Mouse (Mus musculus) midbrain, embryonic 16.5 days (tissue): ENCODE measurements around the gene Dmbx1. TPM values are rescaled to one million over a fixed set of nuclear protein-coding genes. Genes with fewer than 3 reads are reported as not detected.

Experiments
- ATAC-seq: fragments of 200-750 bp; cut with Nextera tagmentation; 2 replicates; pipeline ENCODE4 v1.8.0; 2017; ENCODE audit warnings: moderate TSS enrichment
- H3K27ac ChIP-seq: fragments of 300-500 bp; sonication (generic); 2 replicates; pipeline ENCODE4 v1.5.1; 2014; ENCODE audit warnings: mild to moderate bottlenecking, low read length, mixed read lengths
- H3K27me3 ChIP-seq: fragments of 300-500 bp; sonication (generic); 2 replicates; pipeline ENCODE4 v1.6.1; 2014; ENCODE audit warnings: low read depth, low read length, mixed read lengths; ENCODE audit not compliant: control insufficient read depth, insufficient read depth
- H3K36me3 ChIP-seq: fragments of 300-500 bp; sonication (generic); 2 replicates; pipeline ENCODE4 v1.6.1; 2014; ENCODE audit warnings: mild to moderate bottlenecking, low read length, moderate library complexity, mixed read lengths; ENCODE audit not compliant: control insufficient read depth, insufficient read depth
- H3K4me1 ChIP-seq: fragments of 300-500 bp; sonication (generic); 2 replicates; pipeline ENCODE4 v1.6.1; 2014; ENCODE audit warnings: mild to moderate bottlenecking, low read length, mixed read lengths; ENCODE audit not compliant: control insufficient read depth, insufficient read depth
- H3K4me2 ChIP-seq: fragments of 300-500 bp; sonication (generic); 2 replicates; pipeline ENCODE4 v1.6.1; 2014; ENCODE audit warnings: mild to moderate bottlenecking, low read length, mixed read lengths
- H3K4me3 ChIP-seq: fragments of 300-500 bp; sonication (generic); 2 replicates; pipeline ENCODE4 v1.5.1; 2014; ENCODE audit warnings: low read depth, mild to moderate bottlenecking, low read length, moderate library complexity, mixed read lengths
- H3K9ac ChIP-seq: fragments of 300-500 bp; sonication (generic); 2 replicates; pipeline ENCODE4 v1.6.1; 2014; ENCODE audit warnings: low read depth, low read length, mixed read lengths
- H3K9me3 ChIP-seq: fragments of 300-500 bp; sonication (generic); replicated peaks from 2 replicates; pipeline ENCODE4 v1.6.1; 2014; ENCODE audit warnings: mild to moderate bottlenecking, low read length, mixed read lengths; ENCODE audit not compliant: control insufficient read depth, poor library complexity, severe bottlenecking
- WGBS: fragments of 180-500 bp; shearing (Covaris S2); extraction: QIAGEN DNeasy Blood & Tissue Kit; methylation state at CpG from one replicate; pipeline ENCODE4 v1.1.7; 2014; 5-methylcytosine and 5-hydroxymethylcytosine counted together
- polyA plus RNA-seq: library from polyadenylated mRNA; unstranded; fragments of >200 nt; fragmentation: Nextera tagmentation; extraction: Ambion mirVana; gene quantifications from 2 replicates; pipeline ENCODE4 v1.2.1, GENCODE M21; 2015

The Dmbx1 gene
- polyA plus RNA-seq, 1 experiment from 2014 or later = 12.0 TPM

DNA sequence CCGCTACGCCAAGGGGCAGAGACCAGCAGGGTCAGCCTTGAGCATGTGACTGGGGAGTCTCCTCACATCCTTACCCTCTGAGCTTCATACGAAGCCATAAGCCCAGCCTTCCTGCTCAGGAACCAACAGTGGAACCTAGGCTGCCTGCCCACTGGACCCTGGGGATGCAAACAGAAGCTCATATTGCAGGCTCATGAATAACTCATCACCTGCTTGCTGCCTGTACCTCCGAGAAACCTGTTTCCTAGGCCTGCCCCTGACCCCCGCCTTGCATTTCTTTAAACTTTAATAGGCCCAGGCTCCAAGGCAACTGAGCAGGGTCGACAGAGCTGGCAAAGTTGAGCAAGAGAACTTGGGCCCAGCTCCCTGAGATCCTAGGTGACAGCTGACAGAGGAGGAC, 55.7 kb downstream of the Dmbx1 start, which contains the start of gene Kncn:
Gene Kncn, plus strand, starts transcription at position 379 of the 400 bp plus-strand sequence.
- Histone ChIP-seq H3K9ac (no peak within 1 kb of the TSS), H3K4me3 (no peak within 1 kb of the TSS), H3K27me3 (no peaks in the 10 kb centered on the region), H3K36me3 (no peaks in the 10 kb centered on the region), H3K4me1 (peaks cover 26% of the 10 kb centered on the region), H3K4me2 (no peak within 1 kb of the TSS), H3K9me3 (no peaks in the 10 kb centered on the region), H3K27ac (no peak within 1 kb of the TSS)
- no peak for ATAC-seq
- WGBS = 70% methylated on average over 6 of the region's 6 CpGs

DNA sequence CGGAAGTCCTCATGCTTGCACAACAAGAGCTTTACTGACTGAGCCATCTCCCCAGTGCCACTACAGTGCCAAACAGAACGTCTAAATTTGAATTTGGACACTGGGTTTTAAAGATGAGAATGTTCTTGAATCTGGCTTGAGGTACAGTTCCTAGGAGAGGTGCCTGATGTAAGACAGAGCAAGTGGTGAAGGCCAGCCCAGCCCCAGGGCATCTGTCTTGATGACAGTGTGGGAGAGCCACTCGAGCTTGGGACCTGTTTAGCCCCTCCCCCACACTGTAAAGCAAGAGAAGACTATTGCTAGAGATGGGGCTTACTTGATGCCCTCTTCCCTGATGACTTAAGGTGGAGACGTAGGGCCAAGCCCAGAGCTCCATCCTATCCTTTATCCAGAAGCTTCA, 57.5 kb downstream of the Dmbx1 start:
- no peak overlapping the region for H3K4me2 ChIP-seq
- WGBS = 63% methylated on average over 4 of the region's 4 CpGs
- H3K4me3 ChIP-seq = no peak overlapping the region
- H3K27ac ChIP-seq = no peak overlapping the region
- H3K9me3 ChIP-seq = no peaks in the 10 kb centered on the region
- peaks cover 40% of the 10 kb centered on the region for H3K4me1 ChIP-seq
- H3K36me3 ChIP-seq = no peaks in the 10 kb centered on the region
- H3K9ac ChIP-seq = no peak overlapping the region
- no peak for ATAC-seq
- H3K27me3 ChIP-seq = no peaks in the 10 kb centered on the region

DNA sequence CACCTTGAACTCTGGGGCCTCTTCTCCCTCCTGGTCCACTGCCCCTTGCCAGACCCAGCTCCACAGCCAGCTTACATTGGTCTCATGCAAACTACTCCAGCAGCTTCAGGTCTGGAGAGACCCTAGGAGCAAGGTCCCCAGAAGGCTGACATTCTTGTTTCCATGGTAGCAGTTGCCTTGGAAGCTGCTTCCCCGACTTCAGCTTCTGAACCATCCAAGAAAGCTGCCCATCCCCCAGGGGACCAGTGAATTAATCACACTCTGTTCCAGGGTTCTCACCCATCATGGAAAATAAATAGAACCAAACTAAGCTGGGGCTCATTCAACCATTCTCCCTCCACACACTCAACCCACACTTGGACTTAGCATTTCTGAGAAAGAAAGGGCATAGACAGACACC, 58.5 kb downstream of the Dmbx1 start:
- peak; percentile 71 for ATAC-seq
- no peak overlapping the region for H3K9ac ChIP-seq
- peaks cover 40% of the 10 kb centered on the region for H3K4me1 ChIP-seq
- no peak overlapping the region for H3K4me3 ChIP-seq
- no peaks in the 10 kb centered on the region for H3K9me3 ChIP-seq
- 5% methylated on average over 1 of the region's 1 CpGs for WGBS
- peak overlapping the region; percentile 58 for H3K27ac ChIP-seq
- no peaks in the 10 kb centered on the region for H3K27me3 ChIP-seq
- H3K36me3 ChIP-seq = no peaks in the 10 kb centered on the region; the same call in 1 of the 2 replicates
- H3K4me2 ChIP-seq = peak overlapping the region; percentile 13; the same call in 1 of the 2 replicates

DNA sequence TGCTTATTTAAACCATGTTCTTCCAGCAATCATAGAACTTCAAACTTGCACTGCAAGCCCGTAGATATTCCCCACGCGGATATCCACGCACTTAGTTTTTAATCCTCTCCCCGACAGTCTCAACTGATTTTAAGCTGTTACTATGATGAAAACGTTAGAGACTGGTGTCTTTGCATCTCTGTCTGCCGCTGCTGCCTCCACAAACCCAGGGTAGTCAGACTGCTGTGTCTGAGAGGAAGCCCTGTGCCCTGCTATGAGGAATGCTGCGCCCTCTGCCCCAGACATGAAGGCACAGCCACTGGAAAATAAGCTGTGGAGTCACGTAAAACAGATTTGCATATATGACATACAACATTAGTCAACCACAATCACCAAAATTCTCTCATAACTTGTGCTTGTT, 60.9 kb downstream of the Dmbx1 start:
- Histone ChIP-seq H3K27me3 (no peaks in the 10 kb centered on the region), H3K9ac (no peak overlapping the region), H3K4me1 (peaks cover 35% of the 10 kb centered on the region), H3K4me2 (peak overlapping the region; percentile 3; the same call in 1 of the 2 replicates), H3K9me3 (no peaks in the 10 kb centered on the region), H3K4me3 (no peak overlapping the region), H3K36me3 (peaks cover 7% of the 10 kb centered on the region; the same call in 1 of the 2 replicates), H3K27ac (peak overlapping the region; percentile 53; the same call in 1 of the 2 replicates)
- 18% methylated on average over 9 of the region's 9 CpGs for WGBS
- ATAC-seq = no peak

DNA sequence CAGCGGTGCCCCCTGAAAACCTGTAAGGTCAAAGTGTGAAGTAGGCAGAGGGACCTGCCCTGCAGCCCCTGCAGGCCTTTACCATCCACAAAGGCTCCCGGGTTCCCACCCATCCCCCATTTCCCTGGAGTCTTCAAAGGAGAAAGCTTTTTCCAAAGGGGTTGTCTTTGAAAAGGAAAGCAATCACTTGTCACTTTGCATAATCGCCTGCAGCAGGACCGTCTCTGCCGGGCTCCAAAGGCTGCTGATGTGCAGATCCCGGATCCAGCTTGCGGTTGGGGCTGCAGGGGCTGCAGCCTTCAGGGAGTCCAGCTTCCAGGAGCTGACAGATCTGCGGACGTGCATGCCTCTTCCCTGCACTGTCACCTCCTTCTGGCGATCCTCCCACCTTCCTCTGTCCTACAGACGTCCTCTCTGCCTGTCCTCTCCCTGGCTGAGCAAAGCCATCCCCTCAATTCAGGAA, 61.5 kb downstream of the Dmbx1 start:
- ATAC-seq = peak; percentile 30
- Histone ChIP-seq H3K27ac (peak overlapping the region; percentile 53), H3K4me2 (peak overlapping the region; percentile 29), H3K27me3 (no peaks in the 10 kb centered on the region), H3K36me3 (peaks cover 7% of the 10 kb centered on the region; the same call in 1 of the 2 replicates), H3K9me3 (no peaks in the 10 kb centered on the region), H3K9ac (peak overlapping the region; percentile 49; the same call in 1 of the 2 replicates), H3K4me3 (no peak overlapping the region), H3K4me1 (peaks cover 35% of the 10 kb centered on the region)
- WGBS = 3% methylated on average over 11 of the region's 11 CpGs

DNA sequence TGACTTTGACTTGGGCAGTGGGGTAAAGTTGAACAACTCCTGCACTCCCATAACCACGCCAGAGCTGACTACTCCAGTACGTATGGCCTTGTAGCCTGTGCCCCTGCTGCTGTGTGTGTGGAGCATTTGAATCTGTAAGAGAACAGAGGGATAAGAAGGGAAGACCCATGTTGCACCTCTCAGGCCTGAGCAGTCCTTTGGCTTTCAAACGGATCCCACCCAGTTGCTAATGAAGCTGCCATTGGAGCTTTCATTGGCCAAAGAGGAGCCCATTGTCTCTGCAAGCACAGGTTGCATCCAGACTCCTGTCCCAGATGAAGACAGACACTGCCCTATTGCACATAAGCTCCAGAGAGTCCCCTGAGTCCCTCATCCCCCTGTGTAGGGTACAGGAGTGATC, 66.5 kb downstream of the Dmbx1 start:
- no peak for ATAC-seq
- Histone ChIP-seq H3K27me3 (no peaks in the 10 kb centered on the region), H3K9ac (no peak overlapping the region), H3K4me1 (peaks cover 19% of the 10 kb centered on the region), H3K9me3 (no peaks in the 10 kb centered on the region), H3K4me2 (no peak overlapping the region), H3K27ac (no peak overlapping the region), H3K4me3 (no peak overlapping the region), H3K36me3 (peaks cover 7% of the 10 kb centered on the region; the same call in 1 of the 2 replicates)
- WGBS = 75% methylated on average over 3 of the region's 3 CpGs

DNA sequence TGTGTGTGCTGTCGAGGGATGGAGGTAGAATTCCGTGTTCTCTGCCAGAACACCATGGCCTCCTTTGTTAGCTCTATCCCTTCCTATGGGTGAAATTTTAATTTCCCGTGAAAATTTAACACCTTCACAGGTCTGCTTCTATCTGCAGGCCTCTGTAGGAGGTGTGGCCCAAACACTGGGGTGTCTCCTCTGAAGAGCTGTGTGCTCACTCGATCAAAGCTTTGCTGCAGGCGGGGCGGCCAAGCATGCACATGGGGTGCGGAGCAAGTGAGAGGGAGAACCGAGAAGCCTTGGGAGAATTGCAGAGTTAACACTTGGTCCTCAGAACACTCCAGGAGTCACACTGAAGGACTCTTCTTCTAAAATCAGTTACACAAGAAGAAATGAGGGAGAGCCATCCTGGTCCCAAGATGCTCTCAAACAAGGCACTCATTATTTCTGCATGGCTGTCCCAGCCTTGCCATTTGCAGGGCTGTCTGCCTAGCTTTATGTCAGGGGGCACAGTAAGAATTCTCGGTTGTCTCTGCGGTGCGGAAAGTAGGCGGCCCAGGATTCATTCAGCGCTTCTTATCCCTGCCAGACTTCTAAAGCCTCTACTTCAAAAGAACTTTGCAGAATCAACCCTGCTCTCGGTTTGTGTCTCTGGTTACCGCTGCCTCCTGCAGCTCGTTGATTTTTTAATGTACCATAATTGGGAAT, 70.1 kb downstream of the Dmbx1 start:
- no peaks in the 10 kb centered on the region for H3K9me3 ChIP-seq
- ATAC-seq = peak; percentile 77
- no peak overlapping the region for H3K9ac ChIP-seq
- 11% methylated on average over 16 of the region's 16 CpGs for WGBS
- no peaks in the 10 kb centered on the region for H3K27me3 ChIP-seq
- peaks cover 4% of the 10 kb centered on the region; the same call in 1 of the 2 replicates for H3K36me3 ChIP-seq
- no peak overlapping the region for H3K4me3 ChIP-seq
- peak overlapping the region; percentile 63 for H3K27ac ChIP-seq
- H3K4me1 ChIP-seq = peaks cover 14% of the 10 kb centered on the region
- no peak overlapping the region; the same call in 1 of the 2 replicates for H3K4me2 ChIP-seq

Other genes with a start within 250 kb of the Dmbx1 start
- 17.3 and 17.6 TPM in 2 replicates for gene Efcab14, start 202.2 kb downstream of the Dmbx1 start, polyA plus RNA-seq
- 0.46 and 0.72 TPM in 2 replicates for gene Tex38, start 158.9 kb downstream of the Dmbx1 start, polyA plus RNA-seq
- gene Atpaf1, start 155.1 kb downstream of the Dmbx1 start, polyA plus RNA-seq = 37.1 and 38.6 TPM in 2 replicates
- 5.0 and 6.2 TPM in 2 replicates for gene Mob3c, start 111.8 kb downstream of the Dmbx1 start, polyA plus RNA-seq
- 22.3 and 24.5 TPM in 2 replicates for gene Mknk1, start 100.7 kb downstream of the Dmbx1 start, polyA plus RNA-seq
- 0.18 TPM in 1 of 2 replicates, not detected in the other for gene Kncn, start 55.5 kb downstream of the Dmbx1 start, polyA plus RNA-seq
- gene 6430628N08Rik, start 49.3 kb downstream of the Dmbx1 start, polyA plus RNA-seq = 0.48 and 0.55 TPM in 2 replicates
- gene Faah, start 78.0 kb upstream of the Dmbx1 start, polyA plus RNA-seq = 25.9 and 27.3 TPM in 2 replicates
- gene Nsun4, start 114.0 kb upstream of the Dmbx1 start, polyA plus RNA-seq = 9.9 and 11.3 TPM in 2 replicates
- 367 and 376 TPM in 2 replicates for gene Uqcrh, start 135.1 kb upstream of the Dmbx1 start, polyA plus RNA-seq
- 73.7 and 74.6 TPM in 2 replicates for gene Lrrc41, start 135.3 kb upstream of the Dmbx1 start, polyA plus RNA-seq
- 4.6 and 6.1 TPM in 2 replicates for gene Rad54l, start 183.8 kb upstream of the Dmbx1 start, polyA plus RNA-seq
- 63.1 and 68.8 TPM in 2 replicates for gene Pomgnt1, start 183.9 kb upstream of the Dmbx1 start, polyA plus RNA-seq
- 2.1 and 3.1 TPM in 2 replicates for gene Lurap1, start 211.4 kb upstream of the Dmbx1 start, polyA plus RNA-seq
- gene Tspan1, start 227.7 kb upstream of the Dmbx1 start, polyA plus RNA-seq = not detected in 2 replicates
- gene 1700042G07Rik, start 233.4 kb upstream of the Dmbx1 start, polyA plus RNA-seq = not detected in 2 replicates
- gene Gm49337, start 233.5 kb upstream of the Dmbx1 start, polyA plus RNA-seq = not detected in 2 replicates